Mouse (Mus musculus): Measurements from ENCODE around the gene Tbc1d4. TPM values are rescaled to one million over a fixed set of nuclear protein-coding genes. Genes with fewer than 3 reads are reported as not detected.

Tbc1d4 gene
- polyA plus RNA-seq, 1 experiment: 3.6 TPM

GRCm38 (mm10) chr14:101650551-101650950 is 41.6 kb upstream of the Tbc1d4 start:
- Histone ChIP-seq H3K27me3 (ENCODE audit: control insufficient read depth, insufficient read depth, insufficient read length) (peaks cover 8% of the 10 kb centered on the region), H3K79me2 (ENCODE audit: control insufficient read depth, insufficient read depth) (no peaks in the 10 kb centered on the region), H3K4me2 (ENCODE audit: low read depth) (no peak overlapping the region), H3ac (ENCODE audit: control insufficient read depth, insufficient read length) (no peak overlapping the region), H3K36me3 (ENCODE audit: control insufficient read depth, insufficient read depth) (no peaks in the 10 kb centered on the region), H3K4me3 (no peak overlapping the region)
- TF ChIP-seq MYOD1 (IDR thresholded peaks at IDR 0.05; ENCODE audit: control insufficient read depth in 1 of 3, insufficient read length in 2 of 3, low read depth in 2 of 3): no peak
- TF ChIP-seq USF1 (IDR thresholded peaks at IDR 0.05; ENCODE audit: low read depth): no peak
- no peak for TF ChIP-seq MYOG (IDR thresholded peaks at IDR 0.05; ENCODE audit: control insufficient read depth in 1 of 3, insufficient read depth in 1 of 3, insufficient read length in 2 of 3, low read depth in 2 of 3)
- TF ChIP-seq TCF3 (IDR thresholded peaks at IDR 0.05; ENCODE audit: insufficient read length, low read depth): no peak
- TF ChIP-seq CEBPB (IDR thresholded peaks at IDR 0.05; ENCODE audit: insufficient read depth, poor library complexity, severe bottlenecking): no peak
- no peak for TF ChIP-seq POLR2A (IDR thresholded peaks at IDR 0.05; ENCODE audit: insufficient read length, low read depth)
- TF ChIP-seq POLR2AphosphoS2 (IDR thresholded peaks at IDR 0.05; ENCODE audit: insufficient read length, low read depth): no peak
- no peak for TF ChIP-seq REST (IDR thresholded peaks at IDR 0.05; ENCODE audit: insufficient read depth, insufficient read length)
- no peak for TF ChIP-seq E2F4 (IDR thresholded peaks at IDR 0.05; ENCODE audit: insufficient read depth)
- no peak for TF ChIP-seq TCF12 (IDR thresholded peaks at IDR 0.05; ENCODE audit: insufficient read depth, poor library complexity, severe bottlenecking)
- TF ChIP-seq SRF (IDR thresholded peaks at IDR 0.05; ENCODE audit: control insufficient read depth, insufficient read length, low read depth): no peak
- TF ChIP-seq MAX (IDR thresholded peaks at IDR 0.05; ENCODE audit: low read depth): no peak

- Histone ChIP-seq H3K27me3 (ENCODE audit: control insufficient read depth, insufficient read depth, insufficient read length) (no peaks in the 10 kb centered on the region), H3K4me3 (no peak overlapping the region), H3K36me3 (ENCODE audit: control insufficient read depth, insufficient read depth) (no peaks in the 10 kb centered on the region), H3ac (ENCODE audit: control insufficient read depth, insufficient read length) (no peak overlapping the region), H3K79me2 (ENCODE audit: control insufficient read depth, insufficient read depth) (peaks cover under 1% of the 10 kb centered on the region), H3K4me2 (ENCODE audit: low read depth) (no peak overlapping the region)
- no peak for TF ChIP-seq SRF (IDR thresholded peaks at IDR 0.05; ENCODE audit: control insufficient read depth, insufficient read length, low read depth)
- TF ChIP-seq POLR2A (IDR thresholded peaks at IDR 0.05; ENCODE audit: insufficient read length, low read depth): no peak
- no peak for TF ChIP-seq TCF12 (IDR thresholded peaks at IDR 0.05; ENCODE audit: insufficient read depth, poor library complexity, severe bottlenecking)
- no peak for TF ChIP-seq CEBPB (IDR thresholded peaks at IDR 0.05; ENCODE audit: insufficient read depth, poor library complexity, severe bottlenecking)
- TF ChIP-seq TCF3 (IDR thresholded peaks at IDR 0.05; ENCODE audit: insufficient read length, low read depth): no peak
- no peak for TF ChIP-seq MYOG (IDR thresholded peaks at IDR 0.05; ENCODE audit: control insufficient read depth in 1 of 3, insufficient read depth in 1 of 3, insufficient read length in 2 of 3, low read depth in 2 of 3)
- no peak for TF ChIP-seq E2F4 (IDR thresholded peaks at IDR 0.05; ENCODE audit: insufficient read depth)
- no peak for TF ChIP-seq USF1 (IDR thresholded peaks at IDR 0.05; ENCODE audit: low read depth)
- TF ChIP-seq MAX (IDR thresholded peaks at IDR 0.05; ENCODE audit: low read depth): no peak
Observed at GRCm38 (mm10) chr14:101644948-101645347, 36.0 kb upstream of the Tbc1d4 start.

- Histone ChIP-seq H3K79me2 (ENCODE audit: control insufficient read depth, insufficient read depth) (peaks cover 14% of the 10 kb centered on the region), H3K27me3 (ENCODE audit: control insufficient read depth, insufficient read depth, insufficient read length) (no peaks in the 10 kb centered on the region), H3K36me3 (ENCODE audit: control insufficient read depth, insufficient read depth) (peaks cover under 1% of the 10 kb centered on the region), H3K4me2 (ENCODE audit: low read depth) (peak within 1 kb of the TSS; percentile 88), H3K4me3 (peak within 1 kb of the TSS; percentile 76), H3ac (ENCODE audit: control insufficient read depth, insufficient read length) (peak within 1 kb of the TSS; percentile 65)
- TF ChIP-seq TCF3 (IDR thresholded peaks at IDR 0.05; ENCODE audit: insufficient read length, low read depth): no peak
- TF ChIP-seq POLR2A (IDR thresholded peaks at IDR 0.05; ENCODE audit: insufficient read length, low read depth): peak; percentile 88
- TF ChIP-seq MAX (IDR thresholded peaks at IDR 0.05; ENCODE audit: low read depth): no peak
- peak; percentile 16 for TF ChIP-seq USF1 (IDR thresholded peaks at IDR 0.05; ENCODE audit: low read depth)
- TF ChIP-seq CEBPB (IDR thresholded peaks at IDR 0.05; ENCODE audit: insufficient read depth, poor library complexity, severe bottlenecking): no peak
- peak; percentile 24 for TF ChIP-seq SRF (IDR thresholded peaks at IDR 0.05; ENCODE audit: control insufficient read depth, insufficient read length, low read depth)
- TF ChIP-seq POLR2AphosphoS2 (IDR thresholded peaks at IDR 0.05; ENCODE audit: insufficient read length, low read depth): peak; percentile 80
- TF ChIP-seq MYOD1 (IDR thresholded peaks at IDR 0.05; ENCODE audit: control insufficient read depth in 1 of 3, insufficient read length in 2 of 3, low read depth in 2 of 3): peak in 1 of 3 experiments; percentile 29
Observed at GRCm38 (mm10) chr14:101640153-101640843, 31.3 kb upstream of the Tbc1d4 start, which contains the start of gene Commd6. Gene Commd6 (minus strand): TSS chr14:101640686.

GRCm38 (mm10) chr14:101637381-101637780 is 28.4 kb upstream of the Tbc1d4 start:
- Histone ChIP-seq H3K4me2 (ENCODE audit: low read depth) (no peak overlapping the region), H3K4me3 (no peak overlapping the region), H3K36me3 (ENCODE audit: control insufficient read depth, insufficient read depth) (peaks cover 11% of the 10 kb centered on the region), H3K27me3 (ENCODE audit: control insufficient read depth, insufficient read depth, insufficient read length) (no peaks in the 10 kb centered on the region), H3K79me2 (ENCODE audit: control insufficient read depth, insufficient read depth) (peaks cover 14% of the 10 kb centered on the region), H3ac (ENCODE audit: control insufficient read depth, insufficient read length) (no peak overlapping the region)
- no peak for TF ChIP-seq MYOG (IDR thresholded peaks at IDR 0.05; ENCODE audit: control insufficient read depth in 1 of 3, insufficient read depth in 1 of 3, insufficient read length in 2 of 3, low read depth in 2 of 3)
- peak; percentile 54 for TF ChIP-seq POLR2AphosphoS2 (IDR thresholded peaks at IDR 0.05; ENCODE audit: insufficient read length, low read depth)

GRCm38 (mm10) chr14:101635765-101636164 is 26.8 kb upstream of the Tbc1d4 start:
- H3K4me2 ChIP-seq (ENCODE audit: low read depth): no peak overlapping the region
- no peaks in the 10 kb centered on the region for H3K27me3 ChIP-seq (ENCODE audit: control insufficient read depth, insufficient read depth, insufficient read length)
- no peak overlapping the region for H3ac ChIP-seq (ENCODE audit: control insufficient read depth, insufficient read length)
- H3K36me3 ChIP-seq (ENCODE audit: control insufficient read depth, insufficient read depth): peaks cover 20% of the 10 kb centered on the region
- H3K79me2 ChIP-seq (ENCODE audit: control insufficient read depth, insufficient read depth): peaks cover 14% of the 10 kb centered on the region
- TF ChIP-seq TCF3 (IDR thresholded peaks at IDR 0.05; ENCODE audit: insufficient read length, low read depth) (no peak), POLR2A (IDR thresholded peaks at IDR 0.05; ENCODE audit: insufficient read length, low read depth) (no peak), SRF (IDR thresholded peaks at IDR 0.05; ENCODE audit: control insufficient read depth, insufficient read length, low read depth) (no peak), MYOG (IDR thresholded peaks at IDR 0.05; ENCODE audit: control insufficient read depth in 1 of 3, insufficient read depth in 1 of 3, insufficient read length in 2 of 3, low read depth in 2 of 3) (no peak), CEBPB (IDR thresholded peaks at IDR 0.05; ENCODE audit: insufficient read depth, poor library complexity, severe bottlenecking) (no peak), MYOD1 (IDR thresholded peaks at IDR 0.05; ENCODE audit: control insufficient read depth in 1 of 3, insufficient read length in 2 of 3, low read depth in 2 of 3) (no peak), MAX (IDR thresholded peaks at IDR 0.05; ENCODE audit: low read depth) (no peak), USF1 (IDR thresholded peaks at IDR 0.05; ENCODE audit: low read depth) (no peak), POLR2AphosphoS2 (IDR thresholded peaks at IDR 0.05; ENCODE audit: insufficient read length, low read depth) (no peak), E2F4 (IDR thresholded peaks at IDR 0.05; ENCODE audit: insufficient read depth) (no peak), TCF12 (IDR thresholded peaks at IDR 0.05; ENCODE audit: insufficient read depth, poor library complexity, severe bottlenecking) (no peak), REST (IDR thresholded peaks at IDR 0.05; ENCODE audit: insufficient read depth, insufficient read length) (no peak)
- H3K4me3 ChIP-seq: no peak overlapping the region

All from myocyte (in vitro differentiated cells).